Mouse (Mus musculus): ENCODE results near the gene Pknox1. TPM values are rescaled to one million over a fixed set of nuclear protein-coding genes. Genes with fewer than 3 reads are reported as not detected.

Gene Pknox1
- polyA plus RNA-seq, 1 experiment from 2014 or later, result 39.4 TPM

Small RNAs within 50 kb of the gene (microRNA-seq; reads per million reads assigned to microRNA genes)
- gene Gm24970, result not detected

Other genes with a start within 250 kb of the Pknox1 start
- 61.0 and 76.0 TPM in 2 replicates for gene Pde9a, start 178.5 kb upstream of the Pknox1 start, polyA plus RNA-seq (2014; fragmentation: Nextera tagmentation; extraction: Ambion mirVana)
- 49.1 and 53.1 TPM in 2 replicates for gene Wdr4, start 44.8 kb upstream of the Pknox1 start, polyA plus RNA-seq (2014; fragmentation: Nextera tagmentation; extraction: Ambion mirVana)
- 386 and 427 TPM in 2 replicates for gene Ndufv3, start 44.6 kb upstream of the Pknox1 start, polyA plus RNA-seq (2014; fragmentation: Nextera tagmentation; extraction: Ambion mirVana)
- gene Cbs, start 72.5 kb downstream of the Pknox1 start, polyA plus RNA-seq (2014; fragmentation: Nextera tagmentation; extraction: Ambion mirVana), result 2.1 and 5.9 TPM in 2 replicates
- 162 and 167 TPM in 2 replicates for gene U2af1, start 94.2 kb downstream of the Pknox1 start, polyA plus RNA-seq (2014; fragmentation: Nextera tagmentation; extraction: Ambion mirVana)
- 0.13 and 0.14 TPM in 2 replicates for gene Cryaa, start 113.1 kb downstream of the Pknox1 start, polyA plus RNA-seq (2014; fragmentation: Nextera tagmentation; extraction: Ambion mirVana)

All from intestine, embryonic 14.5 days (tissue).